Mouse (Mus musculus) adrenal gland, postnatal 0 days (tissue): ENCODE data around the gene Sprr2i. TPM values are rescaled to one million over a fixed set of nuclear protein-coding genes. Genes with fewer than 3 reads are reported as not detected.

ENCODE experiments used
- polyA plus RNA-seq: library from polyadenylated mRNA; unstranded; fragments of >200 nt; fragmentation: Nextera tagmentation; extraction: Ambion mirVana; gene quantifications from 2 replicates; pipeline ENCODE4 v1.2.1, GENCODE M21; 2015

The Sprr2i gene
- 0.22 TPM in 1 of 2 replicates, not detected in the other for polyA plus RNA-seq

DNA sequence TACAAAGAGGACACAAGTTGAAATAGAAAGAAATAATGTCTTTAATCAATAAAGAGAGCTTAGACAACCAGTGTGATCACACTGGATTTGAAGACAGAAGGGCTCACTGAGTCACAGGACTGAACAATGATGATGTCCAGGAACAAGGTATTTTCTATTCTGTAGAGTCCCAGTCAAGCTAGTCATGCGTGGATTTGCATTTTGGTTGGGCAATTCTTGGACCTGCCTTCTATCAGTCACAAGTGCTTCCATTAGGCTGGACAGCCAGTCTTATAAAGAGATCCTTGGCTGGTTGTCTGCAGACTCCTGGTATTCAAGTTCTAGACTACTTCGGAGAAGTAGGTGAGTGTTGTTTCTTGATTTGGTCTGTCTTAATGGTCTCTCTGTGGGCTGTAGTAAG is at the start of gene Sprr2i:
TSS of gene Sprr2i (plus strand) at position 301 of the 400 bp plus-strand sequence.

GRCm38 (mm10) chr3:92364887-92365286 is 42.9 kb upstream of the Sprr2i start, which contains the start of gene Sprr2f:
TSS of gene Sprr2f (plus strand) at chr3:92365187.

DNA sequence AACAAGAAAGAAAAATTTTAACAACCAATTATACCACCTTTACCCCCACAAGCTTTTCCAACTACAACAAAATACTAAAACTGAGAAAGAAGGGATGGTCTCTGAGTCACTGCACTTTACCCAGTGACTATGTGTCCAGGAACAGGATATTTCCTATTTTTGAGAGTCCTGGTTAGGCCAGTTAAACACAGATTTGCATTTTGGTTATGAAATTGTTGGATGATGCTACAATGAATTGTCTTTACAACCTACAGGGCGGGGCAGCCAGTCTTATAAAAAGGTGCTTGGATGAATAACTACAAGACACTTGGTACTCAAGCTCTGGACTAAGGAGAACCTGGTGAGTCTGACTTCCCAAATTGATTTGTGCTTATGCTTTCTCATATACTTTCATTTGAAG is 22.4 kb upstream of the Sprr2i start, which contains the start of gene Sprr2h:
TSS of gene Sprr2h (plus strand) at position 301 of the 400 bp plus-strand sequence.

GRCm38 (mm10) chr3:92417782-92418181 is 10.0 kb downstream of the Sprr2i start, which contains the start of gene Sprr2j-ps:
TSS of gene Sprr2j-ps (plus strand) at chr3:92418082.

GRCm38 (mm10) chr3:92429323-92429722 is 21.5 kb downstream of the Sprr2i start, which contains the start of gene Gm9774:
TSS of gene Gm9774 (minus strand) at chr3:92429423.

DNA sequence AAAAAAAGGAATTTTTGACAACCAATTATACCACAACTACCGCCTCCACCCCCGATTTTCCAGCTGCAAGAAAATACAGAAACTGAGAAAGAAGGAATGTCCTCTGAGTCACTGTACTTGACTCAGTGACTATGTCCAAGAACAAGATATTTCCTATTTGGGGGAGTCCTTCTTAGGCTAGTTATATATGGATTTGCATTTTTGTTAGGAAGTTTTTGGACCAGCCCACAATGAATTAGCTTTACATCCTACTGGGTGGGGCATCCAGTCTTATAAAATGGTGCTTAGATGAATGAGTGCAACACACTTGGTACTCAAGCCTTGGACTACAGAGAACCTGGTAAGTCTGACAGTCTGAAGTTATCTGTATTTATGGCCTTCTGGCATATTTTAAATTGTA is 24.5 kb downstream of the Sprr2i start, which contains the start of gene Sprr2k:
TSS of gene Sprr2k (plus strand) at position 301 of the 400 bp plus-strand sequence.

GRCm38 (mm10) chr3:92438689-92439088 is 30.9 kb downstream of the Sprr2i start, which contains the start of gene Sprr1b:
TSS of gene Sprr1b (minus strand) at chr3:92438789.

DNA sequence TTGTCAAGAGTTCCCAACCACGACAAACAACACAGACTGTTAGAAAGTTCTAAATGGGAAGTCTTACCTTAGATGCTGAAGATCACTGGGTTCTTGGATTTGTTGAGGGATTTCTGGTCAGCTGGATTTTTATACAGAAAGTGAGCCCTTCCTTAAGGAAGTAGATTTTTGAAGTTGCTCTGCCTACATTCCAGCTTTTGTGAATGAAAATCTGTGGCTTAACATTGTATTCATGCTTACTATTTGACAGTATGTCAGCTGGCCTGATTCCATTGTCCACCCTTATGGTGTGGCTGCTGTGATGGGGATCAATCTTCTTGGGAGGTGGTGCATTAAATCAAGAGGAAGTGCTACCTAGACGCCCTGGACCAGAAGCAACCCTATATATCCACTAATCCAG is 50.8 kb downstream of the Sprr2i start, which contains the start of gene Sprr3:
TSS of gene Sprr3 (minus strand) at position 101 of the 400 bp plus-strand sequence.

Other genes with a start within 250 kb of the Sprr2i start
- 0.39 TPM in 1 of 2 replicates, not detected in the other for gene Sprr2a1, start 192.2 kb upstream of the Sprr2i start, polyA plus RNA-seq
- 2.6 and 32.2 TPM in 2 replicates for gene Sprr2a2, start 192.1 kb upstream of the Sprr2i start, polyA plus RNA-seq
- gene Sprr2a3, start 122.6 kb upstream of the Sprr2i start, polyA plus RNA-seq: 0.59 and 1.6 TPM in 2 replicates
- not detected in 2 replicates for gene Sprr2b, start 91.4 kb upstream of the Sprr2i start, polyA plus RNA-seq
- not detected in 2 replicates for gene Sprr2d, start 68.9 kb upstream of the Sprr2i start, polyA plus RNA-seq
- not detected in 2 replicates for gene Sprr2e, start 55.8 kb upstream of the Sprr2i start, polyA plus RNA-seq
- not detected in 2 replicates for gene Sprr2f, start 42.8 kb upstream of the Sprr2i start, polyA plus RNA-seq
- gene Sprr2h, start 22.3 kb upstream of the Sprr2i start, polyA plus RNA-seq: 0.36 TPM in 1 of 2 replicates, not detected in the other
- gene Sprr2j-ps, start 10.1 kb downstream of the Sprr2i start, polyA plus RNA-seq: 0.39 TPM in 1 of 2 replicates, not detected in the other
- 6.7 and 8.1 TPM in 2 replicates for gene Gm9774, start 21.4 kb downstream of the Sprr2i start, polyA plus RNA-seq
- not detected in 2 replicates for gene Sprr2k, start 24.6 kb downstream of the Sprr2i start, polyA plus RNA-seq
- gene Sprr1b, start 30.8 kb downstream of the Sprr2i start, polyA plus RNA-seq: 0.32 TPM in 1 of 2 replicates, not detected in the other
- 0.25 and 4.2 TPM in 2 replicates for gene Sprr3, start 50.7 kb downstream of the Sprr2i start, polyA plus RNA-seq
- gene Sprr1a, start 77.9 kb downstream of the Sprr2i start, polyA plus RNA-seq: 1.6 and 7.8 TPM in 2 replicates
- gene Sprr4, start 92.5 kb downstream of the Sprr2i start, polyA plus RNA-seq: not detected in 2 replicates
- not detected in 2 replicates for gene 2310046K23Rik, start 126.5 kb downstream of the Sprr2i start, polyA plus RNA-seq
- gene Ivl, start 165.7 kb downstream of the Sprr2i start, polyA plus RNA-seq: 0.38 TPM in 1 of 2 replicates, not detected in the other
- gene Smcp, start 181.0 kb downstream of the Sprr2i start, polyA plus RNA-seq: 0.15 and 0.84 TPM in 2 replicates
- not detected in 2 replicates for gene 2210017I01Rik, start 199.5 kb downstream of the Sprr2i start, polyA plus RNA-seq
- 3.2 and 3.3 TPM in 2 replicates for gene Lce6a, start 213.7 kb downstream of the Sprr2i start, polyA plus RNA-seq
- 0.71 TPM in 1 of 2 replicates, not detected in the other for gene Lce1a1, start 240.3 kb downstream of the Sprr2i start, polyA plus RNA-seq
- gene Lce1b, start 248.9 kb downstream of the Sprr2i start, polyA plus RNA-seq: 0.35 TPM in 1 of 2 replicates, not detected in the other